Mouse (Mus musculus) gonadal fat pad, adult 2 months (tissue): ENCODE results near the gene Fat3. TPM values are rescaled to one million over a fixed set of nuclear protein-coding genes. Genes with fewer than 3 reads are reported as not detected.

ENCODE experiments used
- DNase-seq: peaks from one replicate; pipeline ENCODE4 v3.0.0-alpha.2; 2012; ENCODE audit warnings: low read depth
- polyA plus RNA-seq: library from polyadenylated mRNA; depleted of rRNA; stranded (reverse); fragments of >200 nt; gene quantifications from 2 replicates; pipeline ENCODE4 v1.2.3, GENCODE M21; 2012

Fat3 gene
- polyA plus RNA-seq, 1 experiment = 1.00 TPM

DNA sequence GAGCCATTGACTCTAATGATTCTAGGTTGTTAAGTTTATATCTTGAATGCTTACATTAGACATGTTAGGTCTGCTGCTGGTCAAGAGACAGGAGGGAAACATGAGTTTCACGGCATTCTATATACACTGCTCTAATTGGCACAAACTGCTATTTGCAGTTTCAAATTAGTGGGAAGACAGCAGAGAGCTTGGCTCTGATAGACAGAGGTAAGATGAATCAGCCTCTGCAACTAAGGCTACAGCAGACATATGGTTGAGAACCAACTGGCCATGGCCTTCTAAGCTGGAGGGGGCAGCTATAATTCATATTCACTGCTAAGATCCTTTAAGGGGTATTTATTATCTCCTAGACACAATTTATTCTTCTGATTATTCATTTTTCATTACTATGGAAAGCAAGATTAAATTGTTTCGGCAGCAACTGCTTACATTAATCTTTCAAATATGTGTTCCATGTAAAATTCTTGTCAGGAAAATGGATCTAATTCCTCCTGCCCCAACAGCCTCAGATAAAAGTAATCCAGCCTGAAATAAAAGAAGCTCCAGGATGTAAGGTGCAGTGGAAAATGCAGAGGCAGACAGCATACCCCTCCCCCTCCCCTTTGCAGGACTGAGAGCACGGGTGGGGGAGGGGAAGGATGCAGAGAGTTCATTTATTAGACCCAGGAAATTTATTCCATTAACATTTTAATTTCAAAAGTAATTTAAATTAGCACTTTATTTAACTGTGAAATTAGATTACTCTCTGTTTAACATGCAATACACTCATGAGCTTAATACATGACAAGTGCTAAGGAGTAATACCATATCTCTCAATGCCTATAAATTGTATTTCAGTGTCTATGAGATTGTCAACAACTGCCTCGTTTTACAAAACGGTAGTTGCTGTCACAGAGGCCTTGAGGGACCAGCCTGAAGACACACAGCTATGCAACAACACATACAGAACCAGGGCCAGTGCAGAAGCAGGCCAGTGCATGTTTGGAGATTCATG is 189.9 kb downstream of the Fat3 start:
- no peak for DNase-seq

DNA sequence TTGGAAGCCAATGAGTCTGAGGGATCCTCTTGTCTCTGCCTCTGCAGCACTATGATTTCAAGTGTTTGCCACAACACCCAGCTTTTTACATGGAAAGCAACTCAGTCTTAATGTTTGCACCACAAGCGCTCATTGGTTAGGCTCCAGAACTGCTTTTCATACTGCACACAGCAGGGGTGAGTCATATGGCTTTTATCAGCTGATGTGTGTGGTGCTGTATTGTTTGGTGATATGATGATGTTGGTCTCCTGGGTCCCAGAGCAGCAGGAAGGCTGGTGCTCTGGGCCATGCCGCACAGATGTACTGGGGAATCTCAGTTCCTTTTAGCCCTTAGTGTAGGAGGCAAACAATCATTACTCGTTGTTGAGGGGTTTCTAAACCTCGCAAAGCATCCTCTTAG is 190.8 kb downstream of the Fat3 start:
- DNase-seq = no peak

DNA sequence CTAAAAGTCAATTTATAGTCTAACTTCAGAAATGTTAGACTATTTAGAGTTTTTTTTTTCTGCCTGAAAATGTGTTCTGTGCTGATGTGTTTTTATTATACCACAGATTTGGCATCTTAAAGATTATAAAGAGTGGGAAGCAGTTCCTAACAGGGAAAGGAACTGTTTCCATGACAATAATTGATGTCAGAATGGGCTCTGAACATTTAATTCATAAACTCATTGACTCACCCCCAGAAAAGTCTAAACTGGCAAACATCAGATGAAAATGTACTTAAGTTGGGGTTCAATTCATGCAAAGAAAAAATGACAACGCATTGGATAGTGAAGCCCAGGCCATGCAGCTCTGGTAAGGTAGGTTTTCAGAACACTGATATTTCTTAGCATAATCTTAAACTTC is 193.3 kb downstream of the Fat3 start:
- DNase-seq = no peak

DNA sequence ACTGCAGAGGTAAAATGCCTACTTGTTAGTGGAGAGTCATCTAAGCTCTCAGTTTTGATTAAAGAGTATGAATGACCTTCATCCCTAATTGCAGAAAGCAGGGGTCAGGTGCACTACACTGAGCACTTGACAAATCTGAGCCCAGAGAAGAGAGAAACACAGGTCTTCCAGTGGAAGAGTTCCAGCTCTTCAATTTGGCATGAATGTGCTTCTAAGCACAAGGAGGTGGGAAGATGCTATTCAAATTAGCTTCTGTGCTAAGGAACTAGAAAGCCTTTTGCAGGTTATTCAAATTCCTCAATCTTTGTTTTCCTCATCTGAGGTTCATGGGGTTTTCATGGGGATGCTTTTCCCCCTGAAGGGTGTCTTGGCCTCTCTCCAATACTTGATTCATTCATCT is 194.9 kb downstream of the Fat3 start:
- DNase-seq = no peak

DNA sequence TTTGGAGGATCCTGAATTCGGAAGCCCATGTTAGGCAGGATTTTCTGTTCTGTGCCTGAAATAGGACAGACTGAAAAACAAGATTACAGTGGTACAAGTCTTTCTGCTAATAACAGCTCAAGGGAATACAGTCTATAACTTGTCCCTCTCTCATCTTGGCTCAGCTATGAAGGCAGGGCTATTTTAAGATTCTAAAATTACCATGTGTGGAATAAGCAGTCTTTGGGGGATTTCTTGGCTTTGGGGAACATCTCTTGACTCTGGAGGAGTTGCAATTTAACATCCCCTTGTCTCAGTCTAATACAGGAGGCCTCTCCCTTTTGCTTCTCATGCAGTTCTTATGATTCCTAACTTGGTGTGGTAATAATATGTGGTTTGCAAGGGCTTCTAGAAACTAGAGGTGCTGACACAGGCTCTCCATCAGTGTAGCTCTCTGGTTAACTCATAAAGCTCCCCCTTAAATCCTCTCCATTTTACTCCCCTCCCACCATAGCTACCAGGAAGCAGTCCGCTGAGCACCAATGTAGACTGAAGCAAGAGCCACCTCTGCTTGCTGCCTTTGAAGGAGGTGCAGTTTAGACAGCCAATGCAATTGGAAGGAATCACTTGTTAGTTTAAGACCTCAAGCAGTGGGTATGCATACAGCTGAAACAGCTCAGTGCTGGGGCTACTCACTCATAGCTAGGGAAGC is 195.5 kb downstream of the Fat3 start:
- no peak for DNase-seq

DNA sequence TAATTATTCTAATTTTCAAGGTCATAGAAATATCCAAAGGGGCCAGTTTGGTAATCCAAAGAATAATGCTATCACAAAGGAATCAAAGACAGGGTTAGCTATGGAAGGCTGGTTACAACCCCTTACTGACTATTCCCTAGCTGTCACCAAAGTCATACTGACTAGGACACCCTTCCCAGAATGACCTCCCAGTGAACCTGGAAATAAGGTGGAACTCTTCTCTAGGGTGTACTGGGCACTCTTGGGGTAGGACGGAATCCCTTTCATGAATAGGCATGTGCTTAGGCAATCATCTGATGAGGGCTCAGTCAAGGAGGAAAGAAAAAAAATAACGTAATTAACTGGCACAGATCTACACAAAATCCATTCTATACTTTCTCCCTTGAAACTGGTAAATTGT is 196.1 kb downstream of the Fat3 start:
- DNase-seq = no peak

DNA sequence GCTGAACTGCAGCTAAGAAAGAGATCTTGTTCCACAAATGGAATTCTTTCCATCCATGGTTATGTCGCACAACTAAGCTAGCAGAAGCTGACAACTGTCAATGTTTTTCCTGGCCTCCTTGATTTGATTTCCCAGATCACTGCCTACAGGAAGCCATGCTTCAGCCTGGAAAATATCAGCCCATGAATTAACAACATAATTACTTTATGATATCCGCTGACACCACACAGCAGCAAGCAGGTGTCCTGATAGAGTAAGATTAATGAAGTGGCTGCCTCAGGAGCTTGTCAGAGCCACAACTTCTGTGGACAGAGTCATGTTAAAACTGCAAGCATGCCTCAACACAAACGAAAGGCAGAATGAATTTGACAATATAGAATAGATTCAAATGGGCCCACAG is 198.6 kb downstream of the Fat3 start:
- DNase-seq = no peak

DNA sequence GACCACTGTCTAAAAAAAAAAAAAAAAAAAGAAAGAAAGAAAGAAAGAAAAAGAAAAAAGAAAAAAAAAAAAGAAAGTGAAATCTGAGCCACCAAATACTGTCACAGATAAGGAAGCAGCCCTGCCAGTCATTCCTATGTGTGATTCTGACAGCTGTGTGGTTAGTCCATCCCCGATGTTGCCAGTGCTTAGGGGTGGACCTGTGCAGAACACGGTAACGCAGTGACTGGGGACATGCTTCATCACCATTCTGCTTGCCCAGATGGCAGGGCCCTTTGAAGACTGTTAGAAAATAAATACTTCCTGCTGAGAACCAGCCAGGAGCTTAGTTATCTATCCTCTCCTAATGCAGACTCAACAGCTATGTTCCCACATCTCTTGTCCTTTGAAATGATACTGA is 203.2 kb downstream of the Fat3 start:
- no peak for DNase-seq

DNA sequence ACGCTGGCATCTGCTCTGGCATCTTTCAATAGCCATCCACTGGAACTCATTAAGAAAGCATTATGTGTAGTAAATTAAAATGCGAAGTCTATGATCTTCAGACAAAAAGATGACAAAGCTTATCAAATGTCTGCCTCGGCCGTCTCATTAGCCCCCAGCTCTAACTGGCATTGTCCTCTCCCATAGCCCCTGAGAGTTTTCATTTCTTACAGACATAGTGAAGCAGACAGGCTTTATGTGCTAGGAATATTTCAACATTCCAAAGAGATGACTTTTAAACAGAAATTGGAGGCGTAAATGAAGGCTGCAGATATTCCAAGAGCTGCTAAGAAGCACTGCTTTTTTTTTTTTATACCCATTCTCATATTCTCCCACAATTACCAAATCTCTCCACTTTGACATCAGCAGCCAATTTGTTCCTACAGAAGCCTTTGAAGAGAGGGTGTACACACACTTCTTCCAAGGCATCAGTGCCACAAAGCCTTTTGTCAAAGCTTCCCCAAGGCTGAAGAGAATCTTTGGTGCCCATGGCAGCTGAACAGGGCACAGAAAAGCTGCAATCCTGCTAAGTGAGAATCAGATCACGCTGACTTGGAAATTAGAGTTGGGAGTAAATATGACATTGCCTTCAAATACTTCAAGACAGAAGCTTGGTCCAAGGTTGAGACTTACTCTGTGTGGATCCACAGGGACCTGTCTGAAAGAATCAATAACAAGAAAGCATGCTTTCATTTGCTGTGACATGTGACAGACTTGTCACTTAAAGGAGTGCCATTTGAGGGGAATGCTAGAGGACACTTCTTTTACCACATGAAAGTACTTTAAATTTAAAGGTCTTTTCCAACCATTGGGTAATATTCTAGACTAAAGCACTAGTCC is 206.9 kb downstream of the Fat3 start:
- no peak for DNase-seq

DNA sequence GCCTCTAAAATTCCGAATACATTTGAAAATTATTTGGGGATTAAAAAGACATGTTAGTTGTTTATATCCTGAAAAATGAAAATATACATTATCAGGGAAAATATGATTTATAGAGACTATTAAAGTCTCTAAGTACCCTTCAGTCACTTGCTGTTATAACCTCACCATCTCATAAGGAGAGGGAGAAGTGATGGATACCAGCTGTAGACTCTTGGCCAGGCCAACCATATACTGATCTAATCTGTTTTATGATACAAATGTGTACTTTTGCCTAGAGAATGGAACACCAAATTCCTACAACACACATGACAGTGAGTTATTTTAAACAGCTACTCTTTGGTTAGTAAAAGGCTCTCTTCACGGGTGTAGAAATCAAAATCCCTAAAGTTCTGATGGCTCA is 208.6 kb downstream of the Fat3 start:
- no peak for DNase-seq

DNA sequence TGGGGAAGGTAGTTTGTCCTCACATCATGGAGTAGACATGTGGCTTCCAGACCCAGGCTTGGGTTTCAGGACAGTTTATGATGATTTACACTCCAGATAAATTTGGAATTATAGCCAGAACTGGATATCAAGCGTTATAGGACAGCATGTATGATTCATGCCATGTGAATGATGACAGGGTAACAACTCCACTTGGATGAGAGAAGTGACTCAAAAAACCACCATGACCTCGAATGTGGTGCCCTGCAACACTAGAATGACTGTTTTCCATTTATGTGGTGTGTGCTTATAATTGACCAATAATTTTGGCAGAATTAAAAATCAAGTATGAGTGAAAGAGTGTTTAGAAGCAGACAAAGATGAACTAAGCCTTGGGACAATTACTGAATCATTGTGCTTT is 210.2 kb downstream of the Fat3 start:
- no peak for DNase-seq

DNA sequence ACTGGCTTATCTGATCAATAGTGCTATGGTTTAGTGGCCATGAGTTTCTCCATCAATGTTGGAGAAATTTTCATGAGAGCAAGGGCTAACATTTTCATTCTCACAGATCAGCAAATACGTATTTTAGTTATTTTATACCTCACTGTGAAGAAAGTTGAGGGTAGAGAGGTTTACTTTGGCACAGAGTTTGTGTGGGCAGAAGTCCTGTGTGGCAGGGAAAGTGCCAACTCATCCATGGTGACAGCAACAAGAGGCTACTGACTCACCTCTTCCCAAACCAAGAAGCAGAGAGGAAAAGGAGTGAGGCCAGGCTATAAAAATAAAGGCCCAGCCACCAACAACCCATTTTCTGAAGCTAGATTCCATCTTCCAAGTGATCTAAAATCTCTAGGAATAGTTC is 218.1 kb downstream of the Fat3 start:
- no peak for DNase-seq

DNA sequence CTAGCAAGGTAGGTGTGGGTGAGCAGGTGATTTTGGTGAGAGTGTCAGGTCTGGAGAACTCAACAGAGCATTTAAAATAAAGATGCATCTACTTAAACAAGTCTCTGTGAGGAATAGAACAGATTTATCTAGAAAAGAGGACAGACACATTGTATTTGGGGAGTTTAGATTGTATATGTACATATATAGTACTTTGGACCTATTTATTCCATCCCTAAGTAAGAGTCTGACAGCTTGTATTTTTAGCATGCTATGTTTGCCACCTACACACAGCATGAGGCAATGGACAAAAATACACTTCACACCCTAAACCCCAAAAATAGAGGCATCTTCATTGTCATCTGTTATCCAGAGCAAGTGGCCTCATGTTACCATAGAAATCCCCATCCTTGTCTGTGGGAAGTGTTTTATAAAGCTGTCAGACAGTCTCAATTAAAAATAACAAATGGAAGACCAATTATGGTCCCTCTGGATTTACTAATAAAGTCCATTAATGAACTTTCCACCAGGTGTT is 218.7 kb downstream of the Fat3 start:
- no peak for DNase-seq

DNA sequence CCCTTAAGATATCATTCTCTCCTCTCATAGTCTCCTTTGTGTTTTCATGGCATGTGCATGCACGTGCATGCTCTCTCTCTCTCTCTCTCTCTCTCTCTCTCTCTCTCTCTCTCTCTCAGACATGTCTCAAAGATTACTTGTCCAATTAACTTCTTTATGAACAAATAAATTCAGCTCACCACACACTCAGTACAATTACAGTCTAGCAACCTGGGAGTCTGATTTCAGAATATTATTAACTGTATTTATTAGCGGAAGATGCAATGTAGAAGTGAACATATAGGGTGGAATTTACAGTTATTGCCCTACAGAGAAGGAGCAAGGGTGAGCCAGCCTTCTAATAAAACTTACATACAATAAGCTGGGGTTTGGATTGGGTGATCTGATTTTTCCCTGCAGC is 225.5 kb downstream of the Fat3 start:
- no peak for DNase-seq

DNA sequence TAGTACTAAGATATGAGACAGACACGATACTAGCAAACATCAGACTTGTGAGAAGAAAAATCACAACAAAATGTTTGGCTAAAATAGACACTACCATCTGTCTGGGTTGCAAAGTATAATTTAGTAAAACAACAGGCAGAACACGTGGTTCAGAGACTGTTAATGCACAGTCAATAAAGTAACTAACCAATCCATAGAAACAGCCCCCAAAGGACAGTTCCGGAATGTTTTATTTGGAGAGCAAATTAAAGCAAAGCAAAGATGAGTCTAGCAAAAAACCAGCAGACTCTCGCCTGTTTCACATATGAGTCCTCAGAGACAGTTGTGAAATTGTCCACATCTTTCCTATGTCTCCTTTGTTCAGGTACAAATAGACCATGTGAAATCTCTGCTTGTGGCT is 227.0 kb downstream of the Fat3 start:
- no peak for DNase-seq

DNA sequence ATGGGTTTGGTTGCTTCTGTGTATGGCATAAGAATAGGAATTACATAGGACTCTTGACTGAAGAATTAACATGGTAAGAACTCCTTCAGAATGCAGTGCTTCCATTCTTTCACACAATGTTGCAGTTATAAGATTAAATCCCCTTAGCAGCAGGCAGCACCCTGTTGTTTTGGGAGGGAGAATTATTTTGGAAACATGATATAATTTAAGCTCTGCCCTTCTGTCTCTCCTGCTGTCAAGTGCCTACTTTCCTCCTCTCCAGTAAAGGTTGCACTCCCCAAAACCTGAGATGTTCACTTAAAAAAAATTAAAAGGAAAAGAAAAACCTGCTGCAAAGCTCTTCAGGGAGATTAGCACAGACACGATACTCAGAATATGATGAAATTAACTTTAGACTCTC is 228.3 kb downstream of the Fat3 start:
- DNase-seq = no peak

DNA sequence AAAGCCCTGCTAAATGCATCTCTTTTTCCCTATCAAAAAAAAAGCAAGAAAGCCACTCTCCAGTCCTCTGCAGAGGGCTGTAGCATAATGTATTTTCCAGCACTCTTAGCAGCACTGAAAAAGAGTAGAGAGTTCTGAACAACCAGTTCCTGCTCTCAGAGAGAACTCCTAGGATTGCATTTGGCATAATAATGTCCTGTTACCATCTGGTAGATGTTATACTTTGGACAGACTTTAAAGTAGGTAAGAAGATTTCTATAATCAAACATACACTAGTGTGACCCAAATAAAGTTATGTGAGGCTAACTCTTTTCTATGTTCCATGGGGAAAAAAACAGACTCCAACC is 230.3 kb downstream of the Fat3 start:
- DNase-seq = no peak

DNA sequence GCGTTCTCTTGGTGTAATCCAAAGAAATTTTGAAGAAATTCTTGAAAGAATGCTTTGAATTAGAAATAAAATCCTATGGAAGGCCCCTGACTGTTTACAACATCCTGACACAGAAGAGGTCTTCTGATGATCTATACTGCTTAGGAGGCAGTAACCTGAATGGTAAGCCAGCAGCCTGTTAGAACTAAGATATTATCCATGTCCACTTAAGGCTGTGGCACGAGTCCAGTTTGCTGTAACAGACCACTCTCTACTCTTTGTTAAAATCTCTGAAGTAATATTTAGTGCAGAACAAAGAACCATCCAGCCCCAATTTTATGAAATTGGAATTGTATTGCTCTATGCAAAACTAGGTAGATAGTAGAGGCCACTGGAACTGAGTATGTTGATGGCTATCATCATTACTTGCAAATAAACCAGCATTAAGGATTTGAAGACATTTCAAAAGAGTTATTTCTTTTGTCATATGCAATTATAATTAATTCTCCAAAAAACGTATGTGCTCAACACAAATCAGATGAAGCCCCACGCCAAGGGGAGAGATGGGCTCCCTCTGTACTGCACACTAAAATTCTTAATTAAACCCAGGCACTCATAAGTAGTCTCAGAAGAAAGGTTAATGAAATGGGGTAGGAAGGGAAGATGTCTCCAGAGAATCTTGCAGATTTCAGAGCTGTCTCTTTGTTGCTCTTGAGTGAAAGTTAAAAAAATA is 230.9 kb downstream of the Fat3 start:
- DNase-seq = no peak

DNA sequence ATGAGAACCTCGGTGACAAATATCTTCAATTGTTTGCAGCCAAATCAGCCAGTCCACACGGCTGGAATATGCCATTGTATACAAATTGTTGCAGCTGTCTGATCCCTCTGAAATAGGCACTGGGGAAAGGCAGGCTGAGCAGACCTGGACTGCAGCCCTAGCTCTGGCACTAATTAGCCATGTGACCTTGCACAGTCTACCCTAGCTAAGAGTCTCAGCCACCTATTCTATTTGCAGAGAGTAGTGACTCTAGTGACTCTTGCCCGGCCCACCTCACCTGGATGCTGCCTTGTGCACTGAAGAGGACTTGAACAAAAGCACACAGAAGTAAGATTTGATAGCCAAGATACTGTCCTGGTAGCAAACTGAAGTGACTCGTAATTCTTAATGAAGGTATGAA is 235.6 kb downstream of the Fat3 start:
- DNase-seq = no peak

DNA sequence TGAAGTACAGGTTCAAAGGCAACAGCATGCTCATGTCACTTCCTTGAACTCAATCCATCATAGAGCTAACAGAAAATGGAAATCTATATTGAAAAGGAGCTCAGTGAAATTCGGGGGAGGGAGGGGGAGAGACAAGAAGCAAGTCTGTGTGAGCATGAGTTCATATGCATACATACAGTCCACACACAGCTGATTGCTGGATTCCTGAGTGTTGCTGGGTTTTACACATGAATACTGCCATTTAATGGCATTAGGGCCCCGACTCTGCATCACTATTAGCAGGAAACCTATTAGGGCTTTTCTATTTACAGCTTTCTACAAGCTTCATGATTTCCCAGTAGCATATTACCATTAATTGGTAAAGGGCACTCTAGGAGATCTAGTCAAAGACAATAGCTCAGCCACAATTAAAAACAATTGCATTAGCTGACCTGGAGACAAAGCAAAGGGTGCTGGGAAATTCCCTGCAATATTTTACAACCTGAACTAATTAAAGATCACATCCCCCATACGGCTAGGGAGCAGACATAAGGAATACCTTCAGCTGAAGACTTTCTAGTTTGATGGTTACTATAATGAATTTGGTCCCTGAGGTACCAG is 243.7 kb downstream of the Fat3 start:
- DNase-seq = no peak

DNA sequence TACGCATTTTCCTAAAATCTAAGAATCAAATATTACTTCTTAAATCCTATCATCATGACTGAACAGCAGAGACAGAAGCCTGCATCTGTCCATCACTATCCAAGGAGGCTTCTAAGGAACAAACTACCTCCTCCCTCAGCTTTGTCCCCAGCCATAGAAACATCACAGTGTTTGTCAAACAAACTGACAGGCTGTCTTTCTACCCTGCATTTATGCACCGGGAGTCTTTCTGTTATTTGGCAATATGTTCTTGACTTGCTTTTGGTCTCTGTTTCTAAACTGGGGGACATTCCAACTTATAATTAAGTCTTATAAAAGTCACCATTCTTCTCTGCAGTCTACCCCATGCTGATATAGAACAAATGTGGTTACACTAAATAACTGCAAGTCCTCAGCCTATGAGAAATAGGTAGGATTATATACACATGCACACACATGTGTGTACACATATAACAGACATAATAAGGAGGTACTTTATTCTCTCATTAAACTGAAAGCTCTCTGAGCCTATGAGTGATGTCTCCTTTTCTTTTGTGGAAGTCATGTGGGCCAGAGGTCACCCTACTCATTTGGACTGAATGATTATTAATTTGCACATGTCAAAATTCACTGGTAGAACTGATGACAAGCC is 244.4 kb downstream of the Fat3 start:
- DNase-seq = no peak
